Mouse (Mus musculus) C2C12 (cell line): ENCODE data around the gene Hibch.

Source experiments
- CEBPB ChIP-seq: IDR thresholded peaks from one replicate; pipeline ENCODE4 v1.6.1; 2011; ENCODE audit warnings: low read depth, mild to moderate bottlenecking, control low read depth, moderate library complexity
- CTCF ChIP-seq: IDR thresholded peaks from one replicate; pipeline ENCODE4 v1.5.1; 2011; ENCODE audit not compliant: control insufficient read depth, insufficient read depth, insufficient read length
- MYOG ChIP-seq: IDR thresholded peaks from one replicate; pipeline ENCODE4 v1.6.1; 2011; ENCODE audit not compliant: control insufficient read depth, insufficient read length; ENCODE audit errors: extremely low read depth

DNA sequence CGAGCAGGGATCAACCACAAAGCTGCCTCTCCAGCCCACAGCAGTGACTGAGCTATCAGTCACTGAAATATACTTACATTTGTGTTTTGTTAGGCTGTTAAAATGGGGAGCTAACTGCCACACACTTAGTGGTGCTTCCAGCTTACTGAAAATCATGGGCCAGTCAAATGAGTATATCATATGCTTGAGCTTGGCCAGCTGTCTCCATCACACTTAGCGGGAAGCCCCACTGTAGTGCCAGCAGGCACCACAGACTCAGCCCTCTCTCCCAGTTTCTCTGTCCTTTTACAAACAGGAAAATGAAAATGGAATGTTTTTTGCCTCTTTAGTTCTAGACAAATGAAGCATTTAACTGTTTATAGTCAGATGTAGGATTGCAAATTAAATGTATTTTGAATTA lies 48.8 kb upstream of the Hibch start:
- TF ChIP-seq CTCF (no peak), MYOG (no peak), CEBPB (no peak)
